Mouse (Mus musculus) intestine, embryonic 14.5 days (tissue): ENCODE data around the gene Stat5a. TPM values are rescaled to one million over a fixed set of nuclear protein-coding genes. Genes with fewer than 3 reads are reported as not detected.

Experiments
- ATAC-seq: fragments of 200-750 bp; cut with Nextera tagmentation; replicated peaks from 2 replicates; pipeline ENCODE4 v1.8.0; 2017; ENCODE audit warnings: low read depth, moderate number of reproducible peaks, moderate TSS enrichment, moderate library complexity; ENCODE audit not compliant: low FRiP score, low TSS enrichment
- DNase-seq: peaks from one replicate; pipeline ENCODE4 v3.0.0-alpha.2; 2018; ENCODE audit warnings: low spot score
- H3K27ac ChIP-seq: fragments of 300-500 bp; sonication (generic); 2 replicates; pipeline ENCODE4 v1.5.1; 2014; ENCODE audit warnings: low read depth, mild to moderate bottlenecking, control low read depth
- H3K27me3 ChIP-seq: fragments of 300-500 bp; sonication (generic); replicated peaks from 2 replicates; pipeline ENCODE4 v1.6.1; 2014; ENCODE audit warnings: low read length, control low read depth; ENCODE audit not compliant: control insufficient read depth, insufficient read depth
- H3K36me3 ChIP-seq: fragments of 300-500 bp; sonication (generic); 2 replicates; pipeline ENCODE4 v1.6.1; 2014; ENCODE audit warnings: low read length, control low read depth; ENCODE audit not compliant: control insufficient read depth, insufficient read depth
- H3K4me1 ChIP-seq: fragments of 300-500 bp; sonication (generic); replicated peaks from 2 replicates; pipeline ENCODE4 v1.6.1; 2014; ENCODE audit warnings: low read length, control low read depth, mixed read lengths; ENCODE audit not compliant: control insufficient read depth, insufficient read depth
- H3K4me2 ChIP-seq: fragments of 300-500 bp; sonication (generic); 2 replicates; pipeline ENCODE4 v1.6.1; 2014; ENCODE audit warnings: low read length
- H3K4me3 ChIP-seq: fragments of 300-500 bp; sonication (generic); 2 replicates; pipeline ENCODE4 v1.5.1; 2014; ENCODE audit warnings: low read depth, low read length, control low read depth, mixed read lengths
- H3K9ac ChIP-seq: fragments of 300-500 bp; sonication (generic); 2 replicates; pipeline ENCODE4 v1.6.1; 2014; ENCODE audit warnings: mild to moderate bottlenecking, low read length
- H3K9me3 ChIP-seq: fragments of 300-500 bp; sonication (generic); 2 replicates; pipeline ENCODE4 v1.6.1; 2016; ENCODE audit warnings: low read length, control low read depth; ENCODE audit not compliant: control insufficient read depth
- WGBS: fragments of 180-500 bp; shearing (Covaris S2); extraction: QIAGEN DNeasy Blood & Tissue Kit; methylation state at CpG from one replicate; pipeline ENCODE4 v1.1.7; 2014; 5-methylcytosine and 5-hydroxymethylcytosine counted together
- polyA plus RNA-seq: library from polyadenylated mRNA; unstranded; fragments of >200 nt; fragmentation: Nextera tagmentation; extraction: Ambion mirVana; gene quantifications from 2 replicates; pipeline ENCODE4 v1.2.1, GENCODE M21; 2014

The Stat5a gene
- polyA plus RNA-seq, 1 experiment from 2014 or later, result 5.5 TPM

DNA sequence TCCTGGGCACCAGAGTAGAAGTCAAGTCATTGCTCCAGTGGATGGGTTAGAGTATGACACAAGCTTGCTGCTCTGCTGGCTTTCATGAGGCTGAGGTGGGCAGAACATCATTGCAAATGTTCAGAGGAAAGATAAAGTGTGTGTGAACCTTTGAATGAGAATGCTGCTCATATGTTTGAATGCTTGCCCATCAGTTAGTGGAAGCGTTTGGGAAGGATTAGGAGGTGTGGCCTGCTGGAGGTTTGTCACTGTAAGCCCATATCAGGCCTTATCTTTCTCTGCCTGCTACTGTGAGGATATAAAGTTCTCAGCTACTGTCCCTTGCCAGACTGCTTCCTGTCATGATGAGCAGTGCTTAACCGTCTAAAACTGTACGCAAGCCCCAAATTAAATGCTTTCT is 55.9 kb downstream of the Stat5a start:
- no peak overlapping the region for H3K4me2 ChIP-seq
- DNase-seq, result no peak
- H3K4me1 ChIP-seq, result peaks cover 3% of the 10 kb centered on the region; the same call in 1 of the 2 replicates
- 95% methylated on average over 3 of the region's 3 CpGs for WGBS
- H3K9me3 ChIP-seq, result peaks cover 6% of the 10 kb centered on the region; the same call in 1 of the 2 replicates
- H3K9ac ChIP-seq, result no peak overlapping the region
- H3K27me3 ChIP-seq, result no peaks in the 10 kb centered on the region
- no peak overlapping the region for H3K4me3 ChIP-seq
- ATAC-seq, result no peak
- no peak overlapping the region for H3K27ac ChIP-seq
- peaks cover 5% of the 10 kb centered on the region; the same call in 1 of the 2 replicates for H3K36me3 ChIP-seq

DNA sequence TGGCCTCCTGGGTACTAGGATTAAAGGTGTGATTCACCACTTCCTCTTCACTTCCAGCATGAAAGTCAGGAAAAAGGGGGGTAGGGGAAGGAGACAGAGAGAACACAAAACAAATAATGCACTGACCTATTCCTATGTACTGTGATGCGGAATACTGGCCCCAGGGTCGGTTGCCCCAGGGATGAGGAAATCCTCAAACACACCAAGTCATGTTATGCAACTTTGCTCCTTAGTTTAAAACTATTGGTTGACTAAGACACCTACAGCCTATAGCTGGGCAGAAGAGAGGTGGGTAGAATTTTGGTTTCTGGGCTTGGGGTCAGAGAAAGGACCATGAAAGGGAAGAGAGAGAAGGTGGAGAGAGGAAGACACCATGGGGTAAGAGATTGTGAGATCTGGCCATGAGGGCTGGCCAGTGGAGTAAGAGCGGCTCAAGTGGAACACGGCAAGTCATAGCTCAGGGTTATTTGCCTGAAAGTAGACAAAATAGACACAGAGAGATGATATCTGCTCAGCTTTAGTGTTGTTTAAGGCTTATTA is 57.4 kb downstream of the Stat5a start:
- H3K9ac ChIP-seq, result no peak overlapping the region
- H3K36me3 ChIP-seq, result no peaks in the 10 kb centered on the region
- H3K27ac ChIP-seq, result no peak overlapping the region
- DNase-seq (no peak), ATAC-seq (no peak)
- H3K4me3 ChIP-seq, result no peak overlapping the region
- no peaks in the 10 kb centered on the region for H3K27me3 ChIP-seq
- WGBS, result 89% methylated on average over 4 of the region's 4 CpGs
- H3K4me1 ChIP-seq, result peaks cover 3% of the 10 kb centered on the region; the same call in 1 of the 2 replicates
- no peak overlapping the region for H3K4me2 ChIP-seq
- peaks cover 6% of the 10 kb centered on the region; the same call in 1 of the 2 replicates for H3K9me3 ChIP-seq

- H3K4me1 ChIP-seq, result peaks cover under 1% of the 10 kb centered on the region; the same call in 1 of the 2 replicates
- H3K9ac ChIP-seq, result no peak overlapping the region
- no peak overlapping the region for H3K27ac ChIP-seq
- H3K36me3 ChIP-seq, result no peaks in the 10 kb centered on the region
- H3K4me2 ChIP-seq, result no peak overlapping the region
- ATAC-seq (no peak), DNase-seq (no peak)
- H3K9me3 ChIP-seq, result peaks cover 6% of the 10 kb centered on the region; the same call in 1 of the 2 replicates
- H3K27me3 ChIP-seq, result no peaks in the 10 kb centered on the region
- WGBS, result 85% methylated on average over 5 of the region's 5 CpGs
- no peak overlapping the region for H3K4me3 ChIP-seq
Observed at GRCm38 (mm10) chr11:100918007-100918406, 58.9 kb downstream of the Stat5a start.

DNA sequence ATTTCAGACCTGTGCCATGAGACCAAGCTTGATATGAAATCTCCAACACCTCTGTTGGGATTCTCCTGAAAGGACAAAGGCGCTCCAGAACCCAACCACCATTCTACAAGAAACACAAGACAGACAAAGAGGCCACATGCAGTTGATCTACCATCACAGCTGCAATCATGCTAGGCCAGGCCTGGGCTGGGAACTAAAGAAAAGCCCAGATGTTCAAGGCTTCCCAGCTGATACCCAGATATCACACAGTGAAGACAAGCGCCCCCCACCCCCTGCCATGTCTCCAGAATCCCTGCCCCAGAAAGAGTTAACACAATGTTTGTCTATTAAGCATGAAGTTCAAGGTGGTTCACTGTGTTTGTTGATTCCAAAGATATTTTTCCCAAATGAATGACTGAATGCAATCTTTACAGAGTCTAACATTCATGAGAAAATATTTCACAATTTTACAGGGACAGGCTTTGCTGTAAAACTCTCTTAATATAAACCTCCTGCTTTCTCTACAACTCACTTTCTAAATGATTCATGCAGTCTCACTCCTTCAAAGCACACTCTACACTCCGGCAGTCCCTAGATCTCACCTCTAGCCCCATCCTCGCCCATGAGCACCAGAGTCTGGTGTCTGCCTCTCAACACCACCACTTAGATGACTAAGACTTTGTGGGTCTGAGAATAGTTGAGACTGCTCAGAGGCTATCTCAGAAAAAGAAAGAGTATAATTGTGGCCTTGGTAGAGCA is 61.9 kb downstream of the Stat5a start:
- no peaks in the 10 kb centered on the region for H3K4me1 ChIP-seq
- no peaks in the 10 kb centered on the region for H3K27me3 ChIP-seq
- H3K36me3 ChIP-seq, result no peaks in the 10 kb centered on the region
- no peak overlapping the region for H3K27ac ChIP-seq
- H3K4me2 ChIP-seq, result no peak overlapping the region
- H3K9me3 ChIP-seq, result no peaks in the 10 kb centered on the region
- ATAC-seq (no peak), DNase-seq (no peak)
- 79% methylated on average over 4 of the region's 4 CpGs for WGBS
- no peak overlapping the region for H3K9ac ChIP-seq
- no peak overlapping the region for H3K4me3 ChIP-seq

GRCm38 (mm10) chr11:100924386-100924919 is 65.3 kb downstream of the Stat5a start:
- H3K9me3 ChIP-seq, result no peaks in the 10 kb centered on the region
- no peak for DNase-seq
- no peaks in the 10 kb centered on the region for H3K27me3 ChIP-seq
- H3K27ac ChIP-seq, result no peak overlapping the region
- ATAC-seq, result no peak
- no peak overlapping the region for H3K9ac ChIP-seq
- 92% methylated on average over 1 of the region's 1 CpGs for WGBS
- H3K4me2 ChIP-seq, result no peak overlapping the region
- H3K4me3 ChIP-seq, result no peak overlapping the region
- no peaks in the 10 kb centered on the region for H3K36me3 ChIP-seq
- H3K4me1 ChIP-seq, result no peaks in the 10 kb centered on the region

- Histone ChIP-seq H3K4me3 (no peak overlapping the region), H3K4me1 (0 out of 2 replicates have a peak, but pooled peaks cover 2% of the 10 kb centered on the region), H3K27ac (no peak overlapping the region), H3K36me3 (no peaks in the 10 kb centered on the region; the same call in 1 of the 2 replicates), H3K9me3 (no peaks in the 10 kb centered on the region), H3K27me3 (no peaks in the 10 kb centered on the region), H3K4me2 (no peak overlapping the region), H3K9ac (no peak overlapping the region)
- WGBS, result 85% methylated on average over 3 of the region's 3 CpGs
- ATAC-seq, result no peak
- no peak for DNase-seq
Observed at GRCm38 (mm10) chr11:100927386-100927785, 68.2 kb downstream of the Stat5a start.

DNA sequence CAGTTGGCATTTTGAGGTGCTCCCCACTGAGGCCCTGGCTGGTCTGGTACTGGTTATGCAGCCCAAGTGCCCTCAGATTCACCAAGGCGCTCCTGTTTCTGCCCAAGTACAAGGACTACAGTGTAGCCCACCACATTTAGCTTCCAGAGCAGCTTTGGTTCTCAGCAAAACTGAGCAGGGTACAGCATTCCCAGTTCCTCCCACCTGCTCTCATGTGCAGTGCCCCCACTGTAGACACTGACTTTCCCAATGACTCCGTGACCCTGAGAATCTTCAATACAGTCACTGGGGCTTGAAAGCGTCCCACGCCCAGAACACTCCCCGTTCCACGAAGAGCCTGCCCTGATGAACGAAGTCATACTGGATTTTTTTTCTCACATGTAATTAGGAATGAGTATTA is 71.5 kb downstream of the Stat5a start:
- H3K27ac ChIP-seq, result 0 out of 2 replicates have a peak overlapping the region, but pooled peaks have one; percentile 1
- H3K9ac ChIP-seq, result no peak overlapping the region
- H3K4me2 ChIP-seq, result no peak overlapping the region
- no peaks in the 10 kb centered on the region for H3K27me3 ChIP-seq
- H3K4me3 ChIP-seq, result no peak overlapping the region
- H3K36me3 ChIP-seq, result no peaks in the 10 kb centered on the region; the same call in 1 of the 2 replicates
- H3K4me1 ChIP-seq, result 0 out of 2 replicates have a peak, but pooled peaks cover 2% of the 10 kb centered on the region
- no peaks in the 10 kb centered on the region for H3K9me3 ChIP-seq
- ATAC-seq (no peak), DNase-seq (no peak)
- 62% methylated on average over 7 of the region's 7 CpGs for WGBS

- no peak for ATAC-seq
- 41% methylated on average over 12 of the region's 12 CpGs for WGBS
- peak; percentile 66 for DNase-seq
Observed at GRCm38 (mm10) chr11:100931254-100931921, 72.2 kb downstream of the Stat5a start.

More at GRCm38 (mm10) chr11:100931254-100931921, 72.2 kb downstream of the Stat5a start:
- Histone ChIP-seq H3K4me1 (0 out of 2 replicates have a peak, but pooled peaks cover 2% of the 10 kb centered on the region), H3K4me2 (peak overlapping the region; percentile 36), H3K9me3 (no peaks in the 10 kb centered on the region), H3K27me3 (no peaks in the 10 kb centered on the region), H3K4me3 (no peak overlapping the region), H3K27ac (no peak overlapping the region), H3K36me3 (no peaks in the 10 kb centered on the region; the same call in 1 of the 2 replicates), H3K9ac (no peak overlapping the region)
